Mouse (Mus musculus): Measurements from ENCODE around the gene Ube2dnl1.

DNA sequence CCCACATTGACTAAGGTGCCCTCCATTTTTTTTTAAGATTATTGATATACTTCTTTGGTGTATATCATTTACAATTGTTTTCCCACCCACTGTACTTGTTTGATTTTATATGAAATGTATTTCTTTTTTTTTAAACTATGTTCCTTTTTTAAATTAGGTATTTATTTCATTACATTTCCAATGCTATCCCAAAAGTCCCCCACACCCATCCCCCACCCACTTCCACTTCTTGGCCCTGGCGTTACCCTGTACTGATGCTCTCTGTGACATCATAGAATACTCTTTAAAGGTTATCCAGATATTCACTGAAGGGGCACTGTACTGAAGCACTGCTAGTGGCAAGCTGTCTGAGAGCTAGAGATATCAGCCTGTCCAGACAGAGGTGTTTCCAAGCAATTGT, 2.5 kb downstream of the Ube2dnl1 start, which contains the start of gene Ube2dnl2:
- TF ChIP-seq CTCF (IDR thresholded peaks at IDR 0.05; ENCODE audit: borderline replicate concordance, insufficient read depth, low read length), result no peak
- no peak for TF ChIP-seq POLR2A (IDR thresholded peaks at IDR 0.05; ENCODE audit: low read depth, low read length)
